Mouse (Mus musculus): ENCODE measurements around the gene E130311K13Rik.

E130311K13Rik gene

GRCm38 (mm10) chr3:63895786-63896185 lies 33.5 kb downstream of the E130311K13Rik start:
- DNase-seq (ENCODE audit: low spot score in 2 of 2): no peak

DNA sequence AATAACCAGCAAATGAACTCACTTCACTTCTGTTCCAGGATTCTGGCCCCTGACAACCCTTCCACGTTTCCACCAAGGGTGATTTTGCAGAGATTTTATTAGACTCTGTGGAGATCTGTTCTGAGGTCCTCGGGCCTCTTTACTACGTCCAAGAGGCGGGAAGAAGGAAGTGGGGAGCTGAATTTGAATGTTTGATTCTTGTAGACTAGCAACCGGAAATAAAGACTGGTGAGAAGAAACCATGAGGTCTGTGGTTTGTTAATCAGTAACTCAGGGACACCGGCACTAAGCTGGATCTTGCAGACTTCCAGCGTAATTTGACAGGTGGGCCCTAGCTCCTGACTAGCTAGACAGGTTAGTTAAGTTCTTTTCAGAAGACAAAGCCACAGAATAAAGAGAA lies 35.6 kb downstream of the E130311K13Rik start:
- no peak for DNase-seq (ENCODE audit: low spot score in 2 of 2)

- no peak for DNase-seq (ENCODE audit: low spot score in 2 of 2)
Measured at GRCm38 (mm10) chr3:63892154-63892553, 37.1 kb downstream of the E130311K13Rik start.

GRCm38 (mm10) chr3:63881065-63881464 lies 48.2 kb downstream of the E130311K13Rik start:
- no peak for DNase-seq (ENCODE audit: low spot score in 2 of 2)

DNA sequence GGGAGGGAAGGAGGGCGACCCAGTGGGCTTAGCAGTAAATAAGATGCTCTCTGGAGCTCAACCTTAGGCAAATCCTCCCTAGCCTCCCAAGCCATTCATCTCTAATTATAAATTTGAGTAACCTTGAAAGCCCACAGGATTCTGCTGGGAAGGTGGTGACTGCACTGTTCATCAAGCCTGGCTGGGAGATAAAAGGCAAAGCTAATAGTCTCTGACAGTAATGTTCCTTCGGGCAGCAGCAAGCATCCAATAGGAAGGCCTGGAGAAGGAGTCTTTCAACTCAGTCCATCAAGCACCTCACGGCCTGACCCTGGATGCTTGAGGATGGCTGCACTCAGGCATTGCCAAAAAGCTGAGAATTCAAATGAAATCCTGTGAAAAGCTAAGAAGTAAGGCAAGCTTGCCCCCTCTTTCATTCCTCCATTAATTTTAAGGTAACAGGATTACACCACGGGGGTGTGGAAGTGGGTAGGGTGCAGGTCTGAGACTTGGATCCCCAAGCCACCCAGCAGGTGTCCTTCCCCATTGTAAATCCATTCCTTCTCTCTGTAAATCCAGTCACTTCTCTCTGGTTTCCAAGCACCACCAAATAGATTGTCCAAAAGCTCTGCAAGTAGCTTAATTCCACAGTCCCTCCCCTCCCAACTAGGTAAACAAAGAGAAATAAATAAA lies 50.1 kb downstream of the E130311K13Rik start:
- no peak for DNase-seq (ENCODE audit: low spot score in 2 of 2)

GRCm38 (mm10) chr3:63872818-63873217 lies 56.5 kb downstream of the E130311K13Rik start:
- no peak for DNase-seq (ENCODE audit: low spot score in 2 of 2)

GRCm38 (mm10) chr3:63871249-63871648 lies 58.0 kb downstream of the E130311K13Rik start:
- no peak for DNase-seq (ENCODE audit: low spot score in 2 of 2)

DNA sequence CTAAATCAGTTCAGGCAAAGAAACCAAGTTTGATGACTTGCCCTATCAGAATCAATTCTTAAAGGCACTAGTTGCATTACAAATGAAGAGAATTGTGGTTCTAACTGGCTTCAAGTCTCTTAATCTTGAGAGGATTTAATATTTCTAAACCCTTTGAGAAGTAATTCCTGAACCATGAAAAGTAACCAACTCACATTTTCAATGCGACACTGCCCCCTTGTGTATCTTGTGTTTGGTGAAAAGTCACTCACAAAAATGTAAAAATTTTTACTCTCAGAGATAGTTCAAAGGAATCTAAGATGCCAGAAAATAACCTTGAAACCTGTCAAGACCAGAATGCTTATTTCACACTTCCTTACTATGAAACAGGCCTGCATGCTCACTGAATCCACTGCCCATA lies 61.0 kb downstream of the E130311K13Rik start:
- DNase-seq (ENCODE audit: low spot score in 2 of 2): peak in 1 of 2 experiments; percentile 38

DNA sequence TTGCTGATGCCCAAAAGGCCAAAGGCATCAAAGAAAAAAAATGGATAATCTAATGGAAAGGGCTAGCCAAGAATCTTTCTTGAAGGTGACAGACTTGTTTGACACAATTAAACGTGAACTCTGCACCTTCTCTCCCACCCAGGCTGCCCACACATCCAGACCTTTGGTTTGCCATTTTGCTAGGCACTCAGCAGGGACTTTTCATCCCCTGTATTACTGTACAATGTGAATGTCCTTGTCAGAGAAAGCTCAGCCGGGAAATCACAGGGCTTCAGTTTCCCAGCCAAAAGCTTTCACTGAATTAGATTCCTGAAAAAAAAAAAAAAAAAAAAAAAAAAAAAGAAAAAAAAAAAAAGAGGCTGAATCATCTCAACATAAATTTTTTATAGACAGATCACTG lies 64.2 kb downstream of the E130311K13Rik start:
- no peak for DNase-seq (ENCODE audit: low spot score in 2 of 2)
